Mouse (Mus musculus) frontal cortex, postnatal 10 days (tissue): ENCODE measurements at regions not wholly inside any gene's neighbourhood (a gene's known extent, or its start where the extent isn't known, plus 50 kb on each side); places are given as distances from the start of the nearest gene placed in this dataset.
"Not testable (repeated sequence)": the region's sequence is repeated elsewhere in the genome, so short reads cannot be mapped to it uniquely, and the experiment has no call there.

ENCODE experiments used
- DNase-seq, 2 experiments: peaks; one replicate each; pipeline ENCODE4 v3.0.0; 2022; ENCODE audit warnings: low spot score in 2 of 2, mixed read lengths in 1 of 2

DNA sequence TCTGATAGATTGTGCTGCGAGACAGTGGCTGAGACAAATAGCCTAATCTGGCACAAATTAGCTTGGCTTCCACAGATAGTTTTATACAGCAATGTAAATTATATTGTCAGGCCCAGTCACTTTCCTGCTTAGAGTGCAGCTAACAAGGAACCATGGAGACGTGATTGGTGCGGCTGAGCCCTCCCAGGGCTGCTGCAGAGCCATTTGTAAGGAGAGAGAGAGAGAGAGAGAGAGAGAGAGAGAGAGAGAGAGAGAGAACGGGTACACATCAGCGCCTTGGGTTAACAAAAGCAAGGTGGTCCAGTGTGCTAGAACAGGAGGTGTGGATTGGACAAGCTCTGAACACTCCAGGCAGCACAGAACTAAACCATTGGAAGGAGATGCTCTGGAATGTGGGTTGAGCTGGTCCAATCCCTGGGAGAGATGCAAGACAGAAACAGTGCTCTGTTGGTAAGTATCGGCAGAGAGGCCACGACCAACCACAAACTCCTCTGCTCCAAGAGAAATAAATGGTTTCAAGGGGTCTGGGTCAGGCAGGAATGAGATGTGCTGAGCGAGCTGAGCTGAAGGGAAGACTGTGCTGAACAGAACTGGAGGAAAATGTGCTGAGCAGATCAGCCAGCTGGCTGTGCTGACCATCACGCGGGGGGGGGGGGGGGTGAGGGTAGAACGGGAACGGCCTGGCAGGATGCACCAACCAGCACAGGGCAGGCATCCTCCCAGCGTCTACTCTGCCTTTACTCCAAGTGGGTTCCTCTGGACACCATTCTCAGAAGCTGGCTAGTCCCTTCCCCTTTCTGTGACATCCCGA lies 228.8 kb upstream of the Zfp703 start:
- no peak for DNase-seq

DNA sequence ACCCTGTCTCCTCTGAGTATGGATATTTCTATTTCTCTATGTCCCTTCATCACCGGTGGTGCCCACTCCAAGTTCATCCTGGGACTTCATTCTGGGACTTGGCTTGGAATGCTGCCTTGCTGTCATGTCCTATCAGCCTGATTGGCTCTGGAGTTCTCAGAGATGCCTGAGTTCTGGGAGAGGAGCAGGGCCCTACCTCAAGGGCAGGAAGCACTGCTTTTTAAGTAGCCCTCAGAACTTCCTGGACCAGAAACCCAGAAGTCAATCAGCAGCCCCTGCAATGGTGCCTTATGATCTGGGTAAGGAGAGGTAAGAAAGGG lies 228.2 kb upstream of the Zfp703 start:
- DNase-seq, result no peak

DNA sequence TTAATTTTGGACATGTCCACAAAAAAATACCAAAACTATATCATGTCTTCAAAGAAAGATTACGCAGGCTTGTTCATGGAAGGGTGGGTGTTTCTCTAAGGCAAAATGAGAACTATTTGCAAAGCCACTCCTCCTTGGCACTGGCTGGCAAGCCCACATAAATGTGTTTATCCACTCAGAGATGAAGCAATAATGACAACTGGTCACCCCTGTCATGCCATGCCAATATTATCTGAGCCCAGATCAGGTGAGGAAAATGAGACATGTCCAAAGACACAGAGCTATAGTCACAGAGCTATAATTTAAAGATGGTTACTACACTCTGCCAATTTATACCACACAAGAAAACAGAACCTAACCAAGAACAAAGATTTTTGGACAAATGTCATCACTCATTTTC lies 227.0 kb upstream of the Zfp703 start:
- no peak for DNase-seq

DNA sequence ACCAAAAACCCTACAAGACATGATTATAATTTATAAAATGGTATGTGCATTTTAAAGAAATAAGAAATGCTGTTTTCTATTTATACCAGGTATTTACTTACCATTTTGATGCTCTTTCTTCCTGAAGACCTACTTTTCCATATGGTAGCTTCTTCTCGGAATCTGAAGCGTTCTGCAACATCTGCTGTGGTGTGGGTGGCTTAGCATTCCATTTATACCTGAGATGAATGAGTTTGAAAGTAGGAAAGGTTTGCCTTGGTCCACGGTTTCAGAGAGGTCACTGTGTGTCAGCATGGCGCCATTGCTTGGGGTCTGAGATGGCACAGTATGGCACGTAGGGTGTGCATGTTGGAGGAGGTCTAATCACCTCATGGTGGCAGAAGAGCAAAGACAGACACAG lies 225.5 kb upstream of the Zfp703 start:
- DNase-seq, result no peak

DNA sequence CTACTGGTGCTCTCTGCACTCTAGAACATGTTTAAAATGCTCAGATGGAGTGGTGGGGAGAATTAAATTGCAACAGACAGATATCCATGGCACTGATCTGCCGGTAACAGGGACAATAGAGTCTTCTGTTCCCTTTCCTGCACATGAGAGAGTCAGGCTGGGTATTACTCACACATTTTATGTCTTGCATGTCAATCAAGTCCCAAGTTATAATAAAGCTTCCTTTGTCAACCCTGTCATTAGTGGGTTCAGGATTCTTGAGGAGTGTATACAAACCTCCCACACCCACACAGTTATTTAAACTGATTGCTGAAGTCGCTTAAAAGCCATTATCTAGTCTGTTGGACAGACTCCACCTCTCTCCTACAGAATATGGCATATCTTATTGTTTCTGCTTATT lies 220.7 kb upstream of the Zfp703 start:
- no peak for DNase-seq

DNA sequence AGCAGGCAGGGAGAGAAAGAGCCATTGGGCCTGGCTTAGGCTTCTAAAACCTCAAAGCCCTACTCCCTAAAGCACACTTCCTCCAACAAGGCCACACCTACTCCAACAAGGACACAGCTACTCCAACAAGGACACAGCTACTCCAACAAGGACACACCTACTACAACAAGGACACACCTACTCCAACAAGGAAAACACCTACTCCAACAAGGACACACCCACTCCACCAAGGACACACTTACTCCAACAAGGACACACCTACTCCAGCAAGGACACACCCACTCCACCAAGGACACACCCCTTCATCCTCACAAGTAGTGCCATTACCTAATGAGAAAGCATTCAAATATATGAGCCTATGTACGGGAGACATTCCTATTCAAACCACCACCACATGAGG lies 216.4 kb upstream of the Zfp703 start:
- no peak for DNase-seq

DNA sequence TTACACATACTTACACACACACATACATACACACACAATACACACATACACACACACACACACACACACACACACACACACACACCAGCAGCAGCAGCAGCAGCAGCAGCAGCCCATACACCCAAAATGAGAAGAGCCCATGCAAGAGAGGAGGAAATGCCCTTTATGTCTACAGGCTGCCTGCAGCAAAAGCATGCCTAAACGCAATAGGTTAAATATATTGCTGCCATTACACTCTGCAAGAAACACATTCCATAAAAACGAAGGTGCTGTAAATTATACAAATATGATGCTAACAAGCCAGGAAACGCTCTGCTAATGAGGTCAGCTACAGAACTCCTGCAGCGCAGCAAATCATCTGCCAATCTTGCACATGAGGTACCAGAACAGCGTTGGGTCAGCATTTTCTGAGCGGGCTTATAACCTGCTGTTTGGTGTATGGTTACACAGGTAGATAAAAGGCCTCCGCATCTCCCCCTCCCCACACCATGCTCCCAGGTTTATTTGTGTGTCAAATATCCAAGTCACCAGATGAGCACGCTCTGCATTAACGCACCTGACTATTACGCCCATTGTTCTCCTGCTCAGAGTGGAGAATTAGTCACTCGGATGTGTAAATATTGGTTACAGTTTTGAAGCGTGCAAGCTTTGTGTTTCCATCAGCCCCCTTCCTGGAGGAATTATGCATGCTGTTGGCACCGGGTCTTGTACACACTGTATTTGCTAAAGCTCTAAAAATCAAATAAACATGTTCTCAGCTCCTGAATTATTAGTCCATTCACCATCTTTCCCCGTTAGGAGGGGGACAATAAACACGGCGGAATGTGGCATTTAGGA lies 214.0 kb upstream of the Zfp703 start:
- no peak for DNase-seq

DNA sequence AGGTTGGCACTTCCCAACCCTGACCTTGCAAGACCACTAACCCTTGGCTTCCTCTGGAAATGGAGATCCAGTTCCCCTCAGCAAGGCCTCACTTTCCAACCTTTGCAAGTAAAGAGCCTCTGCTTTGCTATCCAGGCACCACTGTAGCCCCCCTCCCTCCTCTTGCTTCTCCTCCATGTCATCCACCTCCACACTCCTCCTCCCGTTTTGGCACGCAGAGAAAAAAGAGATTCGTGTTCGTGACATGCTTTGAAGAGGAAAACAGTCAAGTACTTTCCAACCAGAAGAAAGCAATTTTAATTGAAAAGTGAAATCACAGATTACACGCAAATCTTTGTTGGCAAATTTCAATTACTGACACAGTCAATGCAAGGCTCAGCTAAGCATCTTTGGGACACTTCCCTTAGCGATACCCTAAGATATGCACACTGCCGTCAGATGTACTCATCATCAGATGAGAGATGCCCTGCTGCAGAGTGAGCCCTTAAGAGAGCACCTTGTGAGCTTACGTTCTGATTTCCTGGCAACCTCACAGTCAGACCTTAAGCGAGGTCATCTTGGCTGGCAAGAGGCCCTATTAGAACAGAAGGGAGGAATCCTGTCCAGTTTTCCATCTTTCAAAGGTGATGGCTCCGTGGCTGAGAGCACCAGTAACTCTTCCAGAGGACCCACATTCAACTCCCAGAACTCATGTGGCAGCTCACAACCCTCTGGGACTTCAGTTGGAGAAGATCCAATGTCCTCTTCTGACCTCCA lies 208.5 kb upstream of the Zfp703 start:
- DNase-seq, result no peak

DNA sequence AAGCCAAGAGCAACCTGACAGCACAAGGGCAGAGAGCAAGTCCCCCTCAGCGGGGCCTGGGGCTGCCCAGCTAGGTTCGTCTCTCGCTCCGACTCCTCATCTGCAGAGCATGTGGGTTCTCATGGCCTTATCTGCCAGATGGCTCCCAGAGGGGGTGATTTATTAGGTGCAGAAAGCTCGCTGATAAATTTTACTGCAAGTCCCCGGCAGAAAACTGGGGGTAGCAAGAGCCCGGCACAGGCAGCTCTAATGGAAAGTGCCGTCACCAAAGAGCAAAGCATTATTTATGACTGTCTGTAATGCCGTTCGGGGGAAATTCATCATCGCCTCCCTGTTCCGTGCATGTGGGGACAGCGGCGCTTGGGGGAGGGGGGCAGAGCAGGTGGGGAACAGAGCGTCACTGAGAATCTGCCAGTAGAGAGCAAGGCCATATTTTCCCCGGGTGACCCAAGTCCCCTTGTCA lies 206.7 kb upstream of the Zfp703 start:
- DNase-seq, result no peak

DNA sequence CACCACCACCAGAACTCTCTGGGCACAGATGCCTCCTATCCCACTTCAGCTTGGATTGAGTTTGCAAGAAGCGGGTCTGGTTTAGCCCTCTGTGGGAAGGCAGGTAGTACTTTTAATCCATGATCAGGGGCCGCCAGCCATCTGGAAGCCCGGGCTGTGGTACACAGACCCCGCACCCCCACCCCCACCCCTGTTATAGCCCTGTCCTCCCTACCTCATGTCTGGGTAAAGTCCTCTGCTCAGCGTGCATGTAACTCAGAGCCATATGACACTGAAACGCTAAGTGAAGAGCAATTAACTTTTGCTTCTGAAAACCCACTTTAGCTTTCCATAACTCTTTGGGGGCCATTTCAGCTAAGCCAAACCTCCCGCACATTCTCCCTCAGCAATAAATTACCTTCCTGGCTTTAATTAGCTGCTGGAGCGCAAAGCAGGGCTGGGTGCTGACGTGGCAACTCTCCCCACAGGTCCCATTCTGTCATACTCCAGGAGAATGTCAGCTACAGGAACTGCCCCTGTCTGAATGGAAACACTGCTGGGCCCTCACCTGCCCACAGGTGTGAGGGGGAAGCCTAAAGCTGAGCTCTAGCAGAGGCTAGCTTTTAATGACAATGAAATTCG lies 198.1 kb upstream of the Zfp703 start:
- DNase-seq, result no peak

DNA sequence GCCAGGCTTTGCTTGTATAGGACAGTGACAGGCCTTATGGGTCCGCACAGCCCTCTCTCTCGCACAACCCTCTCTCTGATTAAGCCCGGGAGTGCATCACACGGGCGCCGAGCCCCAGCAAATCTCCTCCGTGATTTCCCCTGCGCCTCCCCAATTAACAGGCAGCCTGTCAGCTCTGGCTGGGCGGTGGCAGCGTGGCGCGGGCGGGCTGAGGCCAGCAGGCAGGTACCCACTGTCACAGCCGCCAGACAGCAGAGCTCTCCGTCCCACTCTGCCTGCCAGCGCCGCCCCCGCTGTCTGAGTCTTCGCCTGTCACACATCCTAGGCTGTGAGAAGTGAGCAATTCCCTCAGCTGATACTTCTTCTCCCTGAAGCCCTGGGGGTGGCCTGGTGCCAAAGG lies 196.6 kb upstream of the Zfp703 start:
- DNase-seq, result peak; percentile 33 to 52

DNA sequence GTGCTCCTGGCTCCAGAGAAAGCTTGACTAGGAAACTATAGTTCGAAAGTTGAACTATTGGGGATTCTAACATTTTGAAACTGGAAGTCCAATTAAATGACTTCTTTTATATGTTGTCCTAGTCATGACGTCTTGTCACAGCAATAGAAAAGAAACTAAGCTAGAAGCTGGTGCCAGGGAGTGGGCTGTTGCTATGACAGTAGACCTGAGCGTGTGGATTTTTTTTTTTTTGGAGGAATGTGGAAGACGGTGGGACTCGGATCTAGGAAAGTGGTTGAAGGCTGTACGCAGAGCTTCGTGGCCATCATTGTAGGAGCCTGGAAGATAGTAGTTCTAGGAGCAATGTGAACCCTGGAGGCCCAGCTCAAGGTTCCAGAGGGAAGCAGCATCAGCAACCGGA lies 194.2 kb upstream of the Zfp703 start:
- not testable (repeated sequence) for DNase-seq

DNA sequence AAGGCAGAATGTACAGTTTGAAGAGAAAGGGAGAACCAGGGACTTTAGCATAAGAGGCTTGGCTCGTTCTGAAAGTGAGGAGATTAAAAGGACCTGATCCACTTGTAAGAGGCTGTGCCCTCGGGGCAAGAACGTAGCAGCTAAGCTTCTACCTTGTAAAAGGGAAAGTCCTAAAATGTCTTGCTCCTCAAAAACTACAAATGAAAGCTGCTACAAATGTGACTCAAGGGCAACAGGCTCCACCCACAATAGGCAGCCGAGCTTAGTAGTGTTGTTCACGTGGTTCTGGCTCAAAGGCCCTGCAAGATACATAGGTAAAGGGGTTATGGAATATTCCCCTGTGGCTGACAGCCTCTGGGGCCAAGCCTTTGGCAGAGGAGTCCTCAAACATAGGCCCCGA lies 192.7 kb upstream of the Zfp703 start:
- DNase-seq, result no peak

DNA sequence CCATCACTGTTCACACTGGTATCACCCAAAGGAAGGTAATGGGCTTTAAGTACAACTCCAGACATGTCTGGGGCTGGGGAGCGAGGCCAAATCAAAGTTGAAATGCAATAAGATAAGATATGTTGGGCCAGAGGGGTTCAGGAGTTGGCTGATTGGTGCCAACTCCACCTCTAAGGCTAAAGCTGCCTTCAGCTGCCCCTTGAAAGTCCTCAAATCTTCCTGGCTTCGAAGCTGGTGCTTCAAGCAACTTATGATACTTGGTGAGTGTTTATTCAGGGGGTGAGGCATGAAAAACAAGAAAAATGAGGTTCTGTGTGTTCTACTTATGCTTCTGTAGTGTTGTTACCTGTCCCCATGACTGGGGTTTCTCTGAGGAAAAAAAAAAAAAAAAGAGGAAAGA lies 185.3 kb upstream of the Zfp703 start:
- no peak for DNase-seq

DNA sequence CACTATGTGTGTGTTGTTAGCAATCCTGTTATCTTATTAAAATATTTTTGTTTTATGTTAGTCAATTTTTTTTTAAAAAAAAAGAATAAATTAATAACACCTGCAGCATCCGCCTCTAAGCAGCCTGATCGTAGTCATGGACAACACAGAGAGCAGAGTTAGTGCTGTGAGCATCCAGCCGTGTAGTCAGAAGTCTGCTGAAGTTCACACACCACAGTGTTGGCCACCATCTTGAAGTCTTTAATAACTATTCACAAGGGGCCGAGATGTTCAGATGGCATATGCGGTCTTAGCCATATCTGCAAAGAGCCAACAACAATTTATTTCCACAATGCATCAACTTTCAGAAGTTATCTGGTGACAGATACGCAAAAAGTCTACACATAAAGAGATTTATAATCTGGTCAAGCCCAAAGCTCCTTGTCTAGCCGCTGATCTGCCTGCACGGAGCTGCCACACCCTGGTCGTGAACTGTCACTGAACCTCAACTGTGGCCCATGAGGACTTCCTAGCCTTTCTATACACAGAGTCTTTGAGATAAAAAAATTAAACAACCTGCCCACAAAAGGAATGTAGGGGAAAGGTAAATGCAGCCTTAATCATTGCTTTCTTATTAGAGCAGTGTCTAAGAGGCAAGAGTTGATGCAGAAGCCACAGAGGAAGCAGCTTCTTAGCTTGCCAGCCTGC lies 183.4 kb upstream of the Zfp703 start:
- DNase-seq, result no peak

DNA sequence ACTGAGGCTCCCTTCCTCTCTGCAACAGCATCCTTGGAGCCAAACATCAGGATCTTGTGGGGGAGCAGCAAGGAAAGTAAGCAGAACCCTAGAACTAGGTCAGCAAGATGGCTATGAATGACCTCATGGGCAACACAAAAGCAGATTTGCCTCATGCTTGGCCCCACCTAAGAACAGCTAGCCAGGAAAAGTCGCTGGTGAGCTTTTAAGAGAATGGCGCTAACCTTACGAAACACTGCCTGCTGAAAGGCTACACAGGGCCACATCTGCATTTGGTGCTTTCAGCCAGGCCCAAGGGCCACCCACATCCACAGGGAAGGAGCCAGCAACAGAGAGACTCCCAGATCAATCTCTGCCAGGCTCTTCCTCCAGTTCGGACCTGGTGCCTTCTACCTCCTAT lies 182.7 kb upstream of the Zfp703 start:
- no peak for DNase-seq

DNA sequence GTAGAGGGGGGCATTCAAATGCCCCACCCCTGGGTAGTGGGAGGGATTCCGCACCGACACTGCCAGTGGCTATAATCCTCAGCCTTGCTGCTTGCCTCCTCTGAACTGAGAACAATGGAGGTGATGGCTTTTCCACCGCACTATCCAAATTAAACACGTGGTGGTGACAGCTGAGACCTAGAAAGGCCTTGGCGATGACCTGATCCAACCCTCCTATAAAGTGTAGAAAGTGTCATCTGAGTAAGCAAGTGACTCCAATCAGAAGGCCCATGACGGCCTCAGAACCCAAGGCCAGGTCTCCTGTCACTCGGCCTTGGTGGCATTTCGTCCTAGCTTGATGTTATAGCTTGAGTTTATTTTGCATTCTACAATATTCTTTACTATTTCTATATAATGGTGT lies 181.5 kb upstream of the Zfp703 start:
- DNase-seq, result no peak

DNA sequence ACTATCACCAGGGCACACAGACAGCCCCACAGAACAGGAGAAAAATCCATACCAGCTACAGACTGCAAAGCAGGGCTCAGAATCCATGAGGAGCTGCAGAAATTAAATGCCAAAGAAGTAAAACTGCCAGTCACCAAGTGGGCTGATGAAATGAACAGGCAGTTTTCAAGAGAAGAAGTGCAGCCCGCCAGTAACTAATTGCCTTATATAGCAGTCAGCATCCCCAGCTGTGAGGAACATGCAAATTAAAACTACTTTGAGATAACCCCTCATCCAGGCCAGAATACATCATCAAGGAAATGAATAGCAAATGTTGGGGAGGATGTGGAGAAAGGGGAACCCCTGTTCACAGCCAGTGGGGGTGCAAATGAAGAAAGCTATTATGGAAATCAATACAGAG lies 177.3 kb upstream of the Zfp703 start:
- DNase-seq, result no peak

DNA sequence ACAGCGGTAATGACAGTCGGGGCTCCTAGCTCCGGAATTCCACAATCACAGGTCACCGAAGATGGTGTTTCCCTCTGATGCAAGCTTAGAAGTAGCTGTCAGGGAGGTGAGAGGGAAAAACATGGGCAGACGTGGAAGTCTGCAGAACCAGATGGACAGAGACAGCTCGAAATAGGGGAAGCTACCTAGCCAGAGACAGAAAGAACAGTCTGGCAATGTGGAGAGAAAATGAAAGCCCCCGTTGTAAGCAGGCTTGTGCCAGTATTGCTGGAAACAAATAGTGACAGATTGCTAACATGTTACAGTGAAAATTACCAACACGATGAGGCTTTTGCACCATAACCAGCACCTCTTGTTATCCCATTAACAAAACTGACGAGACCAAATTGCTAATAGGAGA lies 173.0 kb upstream of the Zfp703 start:
- no peak for DNase-seq

DNA sequence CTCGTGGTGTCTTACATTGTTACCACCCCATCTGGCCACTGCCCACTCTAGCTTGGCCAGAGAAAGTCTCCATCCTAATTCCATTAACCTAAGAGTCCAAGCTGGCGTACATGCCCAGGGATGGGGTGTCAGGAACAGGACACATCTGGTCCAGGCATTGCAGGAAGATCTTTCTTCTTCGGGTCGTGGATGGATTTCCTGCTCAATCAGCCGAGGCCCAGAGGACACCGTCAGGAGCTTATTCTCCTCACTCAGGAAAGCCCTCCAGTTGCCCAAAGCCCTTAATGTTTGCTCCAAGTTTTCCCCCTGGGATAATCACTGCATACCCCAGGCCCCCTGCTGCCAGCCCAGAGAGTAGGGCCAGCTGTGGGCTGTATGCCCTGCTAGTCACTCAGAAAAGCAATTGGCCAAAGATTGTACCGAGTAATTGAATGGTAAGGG lies 172.2 kb upstream of the Zfp703 start:
- no peak for DNase-seq

DNA sequence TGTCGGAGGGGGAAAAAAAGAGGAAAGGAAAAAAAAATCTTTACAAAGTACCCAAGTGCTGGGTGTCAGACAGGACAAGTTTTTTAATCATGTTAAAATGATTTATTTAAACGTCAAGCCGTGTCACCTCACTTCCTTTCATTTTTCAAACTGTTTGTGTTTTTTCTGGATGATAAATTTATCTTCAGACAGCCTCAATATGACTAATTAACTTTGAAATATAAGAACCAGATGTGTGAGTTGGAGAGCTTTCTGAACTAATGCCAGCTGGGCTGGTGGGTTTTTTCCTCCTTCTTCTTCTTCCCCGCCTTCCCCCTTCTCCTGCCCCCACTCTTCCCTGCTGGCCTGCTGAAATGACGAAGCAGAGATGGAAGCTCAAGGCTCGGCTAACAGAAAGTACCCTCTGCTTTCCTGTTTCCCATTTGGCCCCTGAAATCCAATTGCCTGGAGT lies 171.7 kb upstream of the Zfp703 start:
- DNase-seq, result no peak
